Mouse (Mus musculus) small intestine, adult 2 months (tissue): ENCODE measurements at regions not wholly inside any gene's neighbourhood (a gene's known extent, or its start where the extent isn't known, plus 50 kb on each side); places are given as distances from the start of the nearest gene placed in this dataset.

Experiments
- H3K27ac ChIP-seq: fragments of 200-500 bp; 2 replicates; pipeline ENCODE4 v1.5.1; 2012; ENCODE audit warnings: low read depth, low read length, control low read depth, inconsistent platforms; ENCODE audit not compliant: insufficient read depth
- H3K27me3 ChIP-seq: fragments of 200-500 bp; 2 replicates; pipeline ENCODE4 v1.6.1; 2012; ENCODE audit warnings: mild to moderate bottlenecking, moderate library complexity, low read length, inconsistent platforms; ENCODE audit not compliant: control insufficient read depth, insufficient read depth
- H3K36me3 ChIP-seq: fragments of 200-500 bp; 2 replicates; pipeline ENCODE4 v1.6.1; 2012; ENCODE audit warnings: mild to moderate bottlenecking, low read length, control low read depth, inconsistent platforms; ENCODE audit not compliant: control insufficient read depth, insufficient read depth
- H3K4me1 ChIP-seq: fragments of 200-500 bp; 2 replicates; pipeline ENCODE4 v1.6.1; 2012; ENCODE audit warnings: low read length, inconsistent platforms, mixed read lengths; ENCODE audit not compliant: control insufficient read depth, insufficient read depth, insufficient read length
- H3K4me3 ChIP-seq: fragments of 200-500 bp; 2 replicates; pipeline ENCODE4 v1.5.1; 2012; ENCODE audit warnings: low read depth, mild to moderate bottlenecking, control low read depth, inconsistent platforms, low read length, moderate library complexity
- CTCF ChIP-seq: fragments of 200-500 bp; IDR thresholded peaks from 2 replicates; pipeline ENCODE4 v1.5.1; 2012; ENCODE audit warnings: low read depth, mild to moderate bottlenecking, control low read depth, inconsistent platforms, low read length, moderate library complexity, mixed read lengths; ENCODE audit not compliant: insufficient replicate concordance, insufficient read length; ENCODE audit errors: extremely low read depth
- POLR2A ChIP-seq: fragments of 200-500 bp; IDR thresholded peaks from 2 replicates; pipeline ENCODE4 v1.6.1; 2012; ENCODE audit warnings: low read depth, mild to moderate bottlenecking, control low read depth, inconsistent platforms, low read length, moderate library complexity
- WGBS: fragments of 180-500 bp; shearing (Covaris S2); methylation state at CpG from one replicate; pipeline ENCODE4 v1.1.7; 2018; 5-methylcytosine and 5-hydroxymethylcytosine counted together

- Histone ChIP-seq H3K27ac (no peak overlapping the region), H3K27me3 (no peaks in the 10 kb centered on the region), H3K36me3 (no peaks in the 10 kb centered on the region), H3K4me3 (no peak overlapping the region), H3K4me1 (peaks cover 2% of the 10 kb centered on the region; the same call in 1 of the 2 replicates)
- 91% methylated on average over 2 of the region's 2 CpGs for WGBS
- TF ChIP-seq CTCF (peak; percentile 18; the same call in 1 of the 2 replicates), POLR2A (no peak)
Observed at GRCm38 (mm10) chr9:61724070-61724469, 190.3 kb downstream of the Rplp1 start.

GRCm38 (mm10) chr9:61723021-61723581, 191.2 kb downstream of the Rplp1 start:
- Histone ChIP-seq H3K36me3 (no peaks in the 10 kb centered on the region), H3K4me3 (no peak overlapping the region), H3K27ac (peak overlapping the region; percentile 56; the same call in 1 of the 2 replicates), H3K27me3 (no peaks in the 10 kb centered on the region), H3K4me1 (peaks cover 2% of the 10 kb centered on the region; the same call in 1 of the 2 replicates)
- WGBS, result 30% methylated on average over 8 of the region's 8 CpGs
- TF ChIP-seq CTCF (no peak), POLR2A (no peak)

GRCm38 (mm10) chr9:61721851-61722250, 192.5 kb downstream of the Rplp1 start:
- no peak overlapping the region for H3K27ac ChIP-seq
- no peak overlapping the region for H3K4me3 ChIP-seq
- WGBS, result 88% methylated on average over 5 of the region's 5 CpGs
- no peaks in the 10 kb centered on the region for H3K36me3 ChIP-seq
- TF ChIP-seq POLR2A (no peak), CTCF (no peak)
- H3K4me1 ChIP-seq, result peaks cover 2% of the 10 kb centered on the region; the same call in 1 of the 2 replicates
- H3K27me3 ChIP-seq, result no peaks in the 10 kb centered on the region

GRCm38 (mm10) chr9:61721071-61721470, 193.3 kb downstream of the Rplp1 start:
- WGBS, result 82% methylated on average over 4 of the region's 4 CpGs
- Histone ChIP-seq H3K4me3 (no peak overlapping the region), H3K36me3 (no peaks in the 10 kb centered on the region), H3K27ac (no peak overlapping the region), H3K27me3 (no peaks in the 10 kb centered on the region), H3K4me1 (peaks cover 2% of the 10 kb centered on the region; the same call in 1 of the 2 replicates)
- TF ChIP-seq CTCF (no peak), POLR2A (no peak)

- no peaks in the 10 kb centered on the region for H3K36me3 ChIP-seq
- no peak overlapping the region for H3K4me3 ChIP-seq
- no peak overlapping the region for H3K27ac ChIP-seq
- TF ChIP-seq POLR2A, result no peak
- no peak for TF ChIP-seq CTCF
- peaks cover 2% of the 10 kb centered on the region; the same call in 1 of the 2 replicates for H3K4me1 ChIP-seq
- WGBS, result 80% methylated on average over 5 of the region's 5 CpGs
- H3K27me3 ChIP-seq, result no peaks in the 10 kb centered on the region
Observed at GRCm38 (mm10) chr9:61720206-61720605, 194.1 kb downstream of the Rplp1 start.

GRCm38 (mm10) chr9:61716751-61717150, 197.6 kb downstream of the Rplp1 start:
- H3K4me3 ChIP-seq, result no peak overlapping the region
- no peak overlapping the region for H3K27ac ChIP-seq
- TF ChIP-seq CTCF, result no peak
- no peak for TF ChIP-seq POLR2A
- no peaks in the 10 kb centered on the region for H3K27me3 ChIP-seq
- no peaks in the 10 kb centered on the region for H3K4me1 ChIP-seq
- WGBS, result 62% methylated on average over 4 of the region's 4 CpGs
- H3K36me3 ChIP-seq, result no peaks in the 10 kb centered on the region

- no peak for TF ChIP-seq POLR2A
- no peak for TF ChIP-seq CTCF
- H3K27ac ChIP-seq, result no peak overlapping the region
Observed at GRCm38 (mm10) chr9:61714331-61715035, 199.9 kb downstream of the Rplp1 start.

GRCm38 (mm10) chr9:61713806-61714205, 200.5 kb downstream of the Rplp1 start:
- no peaks in the 10 kb centered on the region for H3K36me3 ChIP-seq
- TF ChIP-seq POLR2A (no peak), CTCF (no peak)
- WGBS, result 85% methylated on average over 7 of the region's 7 CpGs
- no peak overlapping the region for H3K27ac ChIP-seq
- H3K4me3 ChIP-seq, result no peak overlapping the region
- no peaks in the 10 kb centered on the region for H3K27me3 ChIP-seq
- no peaks in the 10 kb centered on the region for H3K4me1 ChIP-seq

More at GRCm38 (mm10) chr9:61714331-61715035, 199.9 kb downstream of the Rplp1 start:
- Histone ChIP-seq H3K4me3 (no peak overlapping the region), H3K36me3 (no peaks in the 10 kb centered on the region), H3K4me1 (no peaks in the 10 kb centered on the region), H3K27me3 (no peaks in the 10 kb centered on the region)
- 69% methylated on average over 19 of the region's 19 CpGs for WGBS
